Mouse (Mus musculus): ENCODE measurements at regions not wholly inside any gene's neighbourhood (a gene's known extent, or its start where the extent isn't known, plus 50 kb on each side); places are given as distances from the start of the nearest gene placed in this dataset.

- intact Hi-C loops (cut with DNase I; ENCODE audit: low total_unique reads): loop anchor here (5.0 kb wide), 1 partner anchor 52 kb away; the partner anchor contains the start of gene Gadd45g
- DNase-seq: no peak
Observed at GRCm38 (mm10) chr13:51899319-51900042, 53.0 kb downstream of the Gadd45g start.

GRCm38 (mm10) chr13:51900043-51900440, 53.6 kb downstream of the Gadd45g start:
- DNase-seq: no peak
- intact Hi-C loops (cut with DNase I; ENCODE audit: low total_unique reads): loop anchor here (5.0 kb wide), 1 partner anchor 53 kb away; the partner anchor contains the start of gene Gadd45g

- peak; percentile 77 for DNase-seq
- intact Hi-C loops (cut with DNase I; ENCODE audit: low total_unique reads): loop anchor here (5.0 kb wide), 1 partner anchor 55 kb away; the partner anchor contains the start of gene Gadd45g
Observed at GRCm38 (mm10) chr13:51902482-51903285, 56.2 kb downstream of the Gadd45g start.

GRCm38 (mm10) chr13:51903324-51903939, 57.0 kb downstream of the Gadd45g start:
- intact Hi-C loops (cut with DNase I; ENCODE audit: low total_unique reads): loop anchor here (5.0 kb wide), 1 partner anchor 56 kb away; the partner anchor contains the start of gene Gadd45g
- DNase-seq: no peak

- intact Hi-C loops (cut with DNase I; ENCODE audit: low total_unique reads): no loop called here
- no peak for DNase-seq
Observed at GRCm38 (mm10) chr13:51905270-51905669, 58.8 kb downstream of the Gadd45g start.

- DNase-seq: no peak
- intact Hi-C loops (cut with DNase I; ENCODE audit: low total_unique reads): no loop called here
Observed at GRCm38 (mm10) chr13:51906103-51906502, 59.6 kb downstream of the Gadd45g start.

GRCm38 (mm10) chr13:51908514-51908913, 62.0 kb downstream of the Gadd45g start:
- DNase-seq: no peak
- intact Hi-C loops (cut with DNase I; ENCODE audit: low total_unique reads): no loop called here

GRCm38 (mm10) chr13:51911296-51911998, 65.0 kb downstream of the Gadd45g start:
- no peak for DNase-seq
- intact Hi-C loops (cut with DNase I; ENCODE audit: low total_unique reads): no loop called here

GRCm38 (mm10) chr13:51912477-51912876, 66.0 kb downstream of the Gadd45g start:
- intact Hi-C loops (cut with DNase I; ENCODE audit: low total_unique reads): no loop called here
- no peak for DNase-seq

- no peak for DNase-seq
- intact Hi-C loops (cut with DNase I; ENCODE audit: low total_unique reads): no loop called here
Observed at GRCm38 (mm10) chr13:51912994-51913393, 66.5 kb downstream of the Gadd45g start.

GRCm38 (mm10) chr13:51916666-51917240, 70.3 kb downstream of the Gadd45g start:
- intact Hi-C loops (cut with DNase I; ENCODE audit: low total_unique reads): no loop called here
- DNase-seq: no peak

GRCm38 (mm10) chr13:51917658-51918057, 71.2 kb downstream of the Gadd45g start:
- intact Hi-C loops (cut with DNase I; ENCODE audit: low total_unique reads): no loop called here
- no peak for DNase-seq

GRCm38 (mm10) chr13:51918108-51918507, 71.6 kb downstream of the Gadd45g start:
- intact Hi-C loops (cut with DNase I; ENCODE audit: low total_unique reads): no loop called here
- DNase-seq: no peak

GRCm38 (mm10) chr13:51918781-51919170, 72.3 kb downstream of the Gadd45g start:
- DNase-seq: no peak
- intact Hi-C loops (cut with DNase I; ENCODE audit: low total_unique reads): no loop called here

GRCm38 (mm10) chr13:51919171-51919793, 72.8 kb downstream of the Gadd45g start:
- intact Hi-C loops (cut with DNase I; ENCODE audit: low total_unique reads): no loop called here
- no peak for DNase-seq

- intact Hi-C loops (cut with DNase I; ENCODE audit: low total_unique reads): no loop called here
- no peak for DNase-seq
Observed at GRCm38 (mm10) chr13:51919937-51920336, 73.5 kb downstream of the Gadd45g start.

- intact Hi-C loops (cut with DNase I; ENCODE audit: low total_unique reads): no loop called here
- peak; percentile 47 for DNase-seq
Observed at GRCm38 (mm10) chr13:51920511-51921351, 74.3 kb downstream of the Gadd45g start.

GRCm38 (mm10) chr13:51921550-51921949, 75.1 kb downstream of the Gadd45g start:
- DNase-seq: no peak
- intact Hi-C loops (cut with DNase I; ENCODE audit: low total_unique reads): no loop called here
